Mouse (Mus musculus) E14TG2a.4 (cell line): ENCODE measurements around the gene Gm5294.
A peak's percentile ranks its signal among the peaks of the same experiment; 100 is the strongest.

Source experiments
- H3K27me3 ChIP-seq: 2 replicates; pipeline ENCODE4 v1.6.1; 2014; ENCODE audit warnings: low read length, control low read depth; ENCODE audit not compliant: insufficient read depth
- H3K36me3 ChIP-seq: 2 replicates; pipeline ENCODE4 v1.6.1; 2014; ENCODE audit warnings: low read length, control low read depth; ENCODE audit not compliant: insufficient read depth
- H3K4me1 ChIP-seq: replicated peaks from 2 replicates; pipeline ENCODE4 v1.6.1; 2014; ENCODE audit warnings: low read depth, low read length, control low read depth
- H3K4me3 ChIP-seq: replicated peaks from 2 replicates; pipeline ENCODE4 v1.5.1; 2014; ENCODE audit warnings: mild to moderate bottlenecking, low read length
- H3K9me3 ChIP-seq: 2 replicates; pipeline ENCODE4 v1.6.1; 2014; ENCODE audit warnings: low read length, control low read depth
- CTCF ChIP-seq: conservative IDR thresholded peaks from 2 replicates; pipeline ENCODE4 v1.5.1; 2014; ENCODE audit warnings: low read length
- NANOG ChIP-seq: IDR thresholded peaks from 2 replicates; pipeline ENCODE4 v1.6.1; 2014; ENCODE audit warnings: borderline replicate concordance, low read length, mixed read lengths
- POU5F1 ChIP-seq: IDR thresholded peaks from 2 replicates; pipeline ENCODE4 v1.6.1; 2014; ENCODE audit warnings: low read length, borderline replicate concordance

The Gm5294 gene

DNA sequence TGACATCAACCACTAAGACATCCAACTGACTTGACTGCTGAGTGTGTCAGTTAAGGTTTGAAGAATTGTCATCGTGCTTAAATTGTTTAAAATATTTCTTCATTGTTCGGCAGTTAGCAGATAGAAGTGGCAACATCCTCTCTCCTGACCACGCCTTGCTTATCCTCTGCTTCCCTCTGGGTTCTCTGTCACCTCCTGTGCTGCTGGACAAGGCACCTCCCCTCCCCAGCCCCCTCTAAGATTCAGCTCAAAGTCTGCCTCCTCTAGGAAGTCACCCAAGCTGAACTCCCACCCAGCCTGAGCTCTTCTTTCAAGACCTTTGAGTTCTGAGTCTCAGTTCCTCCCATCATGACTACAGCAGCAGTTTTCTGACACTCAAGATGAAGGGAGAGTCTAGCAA lies 15.0 kb downstream of the Gm5294 start:
- no peaks in the 10 kb centered on the region for H3K36me3 ChIP-seq
- no peaks in the 10 kb centered on the region for H3K9me3 ChIP-seq
- TF ChIP-seq CTCF, result no peak
- no peak for TF ChIP-seq NANOG
- no peak for TF ChIP-seq POU5F1
- H3K27me3 ChIP-seq, result no peaks in the 10 kb centered on the region
- H3K4me1 ChIP-seq, result no peaks in the 10 kb centered on the region
- H3K4me3 ChIP-seq, result no peak overlapping the region

- no peak overlapping the region for H3K4me3 ChIP-seq
- H3K36me3 ChIP-seq, result no peaks in the 10 kb centered on the region
- H3K27me3 ChIP-seq, result no peaks in the 10 kb centered on the region
- no peak for TF ChIP-seq CTCF
- no peak for TF ChIP-seq NANOG
- TF ChIP-seq POU5F1, result no peak
- H3K4me1 ChIP-seq, result no peaks in the 10 kb centered on the region
- peaks cover 32% of the 10 kb centered on the region for H3K9me3 ChIP-seq
These were observed 21.1 kb downstream of the Gm5294 start for GRCm38 (mm10) chr5:138840981-138841380.

DNA sequence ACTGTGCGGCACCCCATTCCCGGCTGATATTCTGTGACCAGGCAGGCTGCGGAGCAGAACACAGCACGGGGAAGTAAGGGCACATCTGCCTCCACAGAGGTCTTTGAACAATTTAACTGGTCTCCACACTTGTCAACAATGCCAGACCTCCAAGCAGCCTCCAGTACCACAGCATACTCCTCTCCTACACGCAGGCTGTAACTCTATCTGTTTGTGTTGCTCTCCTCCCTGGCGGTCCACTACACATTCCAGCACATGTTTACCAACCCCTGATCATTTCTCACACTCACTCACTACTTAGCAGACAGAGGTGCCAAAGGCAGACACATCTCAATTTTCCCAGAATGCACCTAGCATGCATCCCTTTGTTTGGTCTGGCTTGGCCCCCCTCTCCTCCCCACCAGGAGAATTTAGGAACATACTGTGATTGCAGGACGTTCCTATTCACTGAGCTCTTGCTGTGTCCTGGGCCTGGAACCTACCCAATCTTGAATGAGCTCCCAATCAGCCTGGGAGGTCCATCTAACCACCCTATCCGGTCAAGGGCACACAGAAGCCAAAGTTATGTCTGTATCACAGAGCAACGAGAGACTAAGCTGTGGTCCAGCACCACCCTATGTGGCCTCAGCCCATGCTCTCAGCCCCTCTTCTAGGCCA lies 23.4 kb downstream of the Gm5294 start:
- H3K4me1 ChIP-seq, result peaks cover 4% of the 10 kb centered on the region
- no peaks in the 10 kb centered on the region for H3K36me3 ChIP-seq
- H3K27me3 ChIP-seq, result peaks cover 9% of the 10 kb centered on the region; the same call in 1 of the 2 replicates
- peaks cover 32% of the 10 kb centered on the region for H3K9me3 ChIP-seq
- TF ChIP-seq NANOG (no peak), POU5F1 (no peak), CTCF (no peak)
- H3K4me3 ChIP-seq, result no peak overlapping the region

DNA sequence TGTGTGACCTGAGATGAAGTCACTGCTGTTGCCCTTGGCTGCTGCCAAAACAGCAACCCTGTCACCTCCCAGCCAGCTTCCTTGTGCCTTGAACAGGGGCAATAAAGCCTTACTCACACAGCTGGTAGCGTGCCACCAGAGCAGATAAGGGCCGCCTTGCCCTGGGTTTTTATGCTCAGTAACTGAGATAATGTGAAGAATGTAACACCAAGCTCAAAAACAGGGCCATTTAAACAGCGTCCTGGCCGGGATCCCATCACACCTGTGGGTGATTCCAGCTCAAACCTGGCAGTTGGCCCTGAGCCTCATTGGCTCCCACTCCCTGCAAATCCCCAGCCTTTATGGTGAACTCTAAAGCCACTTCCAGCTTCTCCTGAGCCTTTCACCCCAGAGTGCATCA lies 26.6 kb downstream of the Gm5294 start:
- H3K27me3 ChIP-seq, result peaks cover 17% of the 10 kb centered on the region
- no peak for TF ChIP-seq CTCF
- no peak overlapping the region for H3K4me3 ChIP-seq
- peaks cover 18% of the 10 kb centered on the region for H3K4me1 ChIP-seq
- peaks cover 23% of the 10 kb centered on the region for H3K9me3 ChIP-seq
- H3K36me3 ChIP-seq, result no peaks in the 10 kb centered on the region

GRCm38 (mm10) chr5:138848102-138848501 lies 28.2 kb downstream of the Gm5294 start:
- no peak overlapping the region for H3K4me3 ChIP-seq
- peaks cover 18% of the 10 kb centered on the region for H3K4me1 ChIP-seq
- TF ChIP-seq POU5F1 (no peak), NANOG (no peak), CTCF (peak; percentile 76)
- H3K36me3 ChIP-seq, result no peaks in the 10 kb centered on the region
- peaks cover 17% of the 10 kb centered on the region for H3K27me3 ChIP-seq
- peaks cover 14% of the 10 kb centered on the region for H3K9me3 ChIP-seq

- H3K27me3 ChIP-seq, result peaks cover 17% of the 10 kb centered on the region
These were observed 30.0 kb downstream of the Gm5294 start for GRCm38 (mm10) chr5:138849682-138850461.

GRCm38 (mm10) chr5:138850462-138850844 lies 30.6 kb downstream of the Gm5294 start:
- Histone ChIP-seq H3K4me1 (peaks cover 18% of the 10 kb centered on the region), H3K27me3 (peaks cover 17% of the 10 kb centered on the region), H3K4me3 (no peak overlapping the region), H3K9me3 (peaks cover 5% of the 10 kb centered on the region), H3K36me3 (no peaks in the 10 kb centered on the region)
- TF ChIP-seq POU5F1 (no peak), CTCF (no peak), NANOG (0 out of 2 replicates have a peak, but pooled peaks have one; percentile 21)

More at GRCm38 (mm10) chr5:138849682-138850461, 30.0 kb downstream of the Gm5294 start:
- Histone ChIP-seq H3K9me3 (peaks cover 5% of the 10 kb centered on the region), H3K36me3 (no peaks in the 10 kb centered on the region), H3K4me1 (peaks cover 18% of the 10 kb centered on the region), H3K4me3 (no peak overlapping the region)
- TF ChIP-seq CTCF (no peak), POU5F1 (no peak), NANOG (no peak)

DNA sequence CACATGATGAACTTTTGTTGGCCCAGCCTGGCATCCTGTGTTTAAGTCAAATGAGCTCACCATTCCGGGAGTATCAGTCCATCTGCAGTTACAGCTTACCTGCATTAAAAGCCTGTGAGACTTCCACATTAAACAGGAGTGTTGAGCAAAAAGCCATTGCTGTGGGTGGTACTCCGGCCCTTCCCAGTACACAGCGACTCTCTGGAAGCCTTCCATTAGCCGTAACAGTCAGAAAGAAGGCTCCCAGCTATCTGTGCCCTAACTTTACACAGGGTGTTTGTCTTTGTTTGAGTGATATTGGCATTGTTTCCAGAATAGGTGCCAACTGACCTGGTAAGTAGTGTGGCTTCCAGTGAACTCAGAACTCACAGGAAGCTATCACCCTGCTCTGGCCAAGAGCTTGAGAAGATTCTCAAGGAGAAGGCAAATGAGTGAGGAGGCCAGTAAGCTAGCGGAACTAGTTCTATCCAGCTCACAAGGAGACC lies 31.5 kb downstream of the Gm5294 start:
- Histone ChIP-seq H3K27me3 (peaks cover 16% of the 10 kb centered on the region), H3K4me3 (no peak overlapping the region), H3K36me3 (no peaks in the 10 kb centered on the region), H3K9me3 (peaks cover 5% of the 10 kb centered on the region), H3K4me1 (peaks cover 18% of the 10 kb centered on the region)
- TF ChIP-seq CTCF (no peak), NANOG (no peak), POU5F1 (no peak)

DNA sequence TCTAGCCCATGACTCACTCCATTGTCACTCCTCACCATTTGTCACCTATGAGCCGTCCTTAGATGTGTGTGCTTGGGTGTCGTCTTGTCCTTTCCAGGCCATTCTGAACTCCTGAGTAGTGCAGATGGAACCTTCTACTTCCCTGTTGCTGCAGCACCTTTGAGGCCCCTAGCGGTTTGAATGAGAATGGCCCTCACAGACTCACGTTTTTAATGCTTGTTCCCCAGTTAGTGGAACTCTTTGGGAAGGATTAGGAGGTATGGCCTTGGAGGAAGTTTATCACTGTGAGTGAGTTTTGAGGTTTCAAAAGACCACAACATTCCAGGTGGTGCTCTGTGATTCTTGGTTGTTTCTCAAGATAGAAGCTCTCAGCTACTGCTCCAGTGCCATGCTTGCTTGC lies 32.3 kb downstream of the Gm5294 start:
- Histone ChIP-seq H3K27me3 (peaks cover 8% of the 10 kb centered on the region), H3K36me3 (no peaks in the 10 kb centered on the region), H3K9me3 (peaks cover 5% of the 10 kb centered on the region), H3K4me1 (peaks cover 19% of the 10 kb centered on the region), H3K4me3 (no peak overlapping the region)
- peak; percentile 18; the same call in 1 of the 2 replicates for TF ChIP-seq CTCF
- no peak for TF ChIP-seq NANOG
